ENCODE assay signal across 24 mouse cellular contexts in the genomic region with DNA sequence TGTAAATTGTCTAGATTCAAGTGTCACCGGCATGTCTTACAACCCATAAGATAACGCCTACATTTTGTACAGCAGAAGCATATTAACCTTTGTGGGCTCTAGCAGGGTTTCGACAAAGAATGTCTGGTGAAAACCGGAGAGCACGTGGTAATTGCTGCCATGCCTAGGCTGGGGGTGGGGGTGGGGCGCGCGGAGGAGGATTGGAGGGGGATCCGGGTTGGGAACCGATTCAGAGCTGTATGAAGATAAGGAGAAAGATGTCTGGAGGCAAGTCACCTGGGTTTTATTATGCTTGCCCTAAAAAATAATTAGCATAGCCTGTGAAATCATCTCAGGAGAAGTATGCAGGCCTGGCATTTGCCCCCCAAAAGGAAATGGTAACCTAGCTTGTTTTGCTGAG.
DNase-seq lines count a peak whose midpoint lies in the region; ATAC-seq lines count a peak whose summit lies in the region.
"Had no signal": no experiment of that assay in that cellular context is flagged by ENCODE, and none has a peak within 500 bp of the region (broad histone marks: within the 10 kb centered on the region; RNA-seq: fewer than 3 reads in every experiment).

No protein-coding gene starts in this region.

- peak overlapping the region; percentile 85 for H3K27ac ChIP-seq in embryonic facial prominence, embryonic 10.5 days (replicated peaks)
- H3K27ac ChIP-seq in embryonic facial prominence, embryonic 14.5 days (replicated peaks; ENCODE audit: low read depth, low read length) = no peak overlapping the region
- no peak overlapping the region for H3K27ac ChIP-seq in limb, embryonic 12.5 days
- H3K27ac ChIP-seq: embryonic facial prominence, embryonic 15.5 days; forebrain, embryonic 12.5 days; heart, adult 2 months; heart, embryonic 15.5 days; hindbrain, embryonic 13.5 days; hindbrain, postnatal 0 days had no signal

- H3K4me2 ChIP-seq in embryonic facial prominence, embryonic 14.5 days (ENCODE audit: low read depth, low read length) = no peak overlapping the region
- H3K4me2 ChIP-seq in limb, embryonic 12.5 days = peak overlapping the region; percentile 5; the same call in 1 of the 2 replicates
- H3K4me2 ChIP-seq: embryonic facial prominence, embryonic 15.5 days; forebrain, embryonic 12.5 days; heart, embryonic 11.5 days; heart, embryonic 15.5 days; hindbrain, embryonic 13.5 days had no signal

- peaks cover 7% of the 10 kb centered on the region; the same call in 1 of the 2 replicates for H3K27me3 ChIP-seq in embryonic facial prominence, embryonic 10.5 days (replicated peaks; ENCODE audit: low read depth, poor library complexity, severe bottlenecking)
- no peaks in the 10 kb centered on the region for H3K27me3 ChIP-seq in embryonic facial prominence, embryonic 14.5 days (replicated peaks; ENCODE audit: control insufficient read depth, insufficient read depth, low read length)
- H3K27me3 ChIP-seq in limb, embryonic 12.5 days = peaks cover 4% of the 10 kb centered on the region; the same call in 1 of the 2 replicates
- H3K27me3 ChIP-seq: embryonic facial prominence, embryonic 15.5 days; forebrain, embryonic 12.5 days; heart, embryonic 15.5 days had no signal

- no peak overlapping the region for H3K9ac ChIP-seq in embryonic facial prominence, embryonic 14.5 days (ENCODE audit: low read depth, low read length)
- H3K9ac ChIP-seq in limb, embryonic 12.5 days (replicated peaks) = no peak overlapping the region
- H3K9ac ChIP-seq: embryonic facial prominence, embryonic 15.5 days; forebrain, embryonic 12.5 days; heart, embryonic 15.5 days; hindbrain, embryonic 13.5 days had no signal

- ATAC-seq in embryonic facial prominence, embryonic 14.5 days (ENCODE audit: low read depth) = no peak
- no peak for ATAC-seq in limb, embryonic 12.5 days (ENCODE audit: insufficient number of reproducible peaks, insufficient read depth, low FRiP score, low TSS enrichment, low read depth)
- ATAC-seq: CD4-positive, CD25-positive, alpha-beta regulatory T cell, adult 4 months; hindbrain, postnatal 0 days had no signal

- intact Hi-C loops in left cerebral cortex, postnatal 14 days (cut with DNase I) = no loop called here

- H3K36me3 ChIP-seq in embryonic facial prominence, embryonic 10.5 days (replicated peaks) = no peaks in the 10 kb centered on the region
- no peaks in the 10 kb centered on the region for H3K36me3 ChIP-seq in embryonic facial prominence, embryonic 14.5 days (ENCODE audit: control insufficient read depth, insufficient read depth, low read length)
- no peaks in the 10 kb centered on the region for H3K36me3 ChIP-seq in limb, embryonic 12.5 days
- H3K36me3 ChIP-seq: embryonic facial prominence, embryonic 15.5 days; forebrain, embryonic 12.5 days; G1E; heart, embryonic 15.5 days; hindbrain, embryonic 13.5 days had no signal

- DNase-seq in brain, adult 2 months (ENCODE audit: low read depth, low spot score) = peak; percentile 8
- DNase-seq in embryonic facial prominence, embryonic 10.5 days (ENCODE audit: low spot score) = peak; percentile 81
- peak; percentile 19 for DNase-seq in embryonic facial prominence, embryonic 14.5 days (ENCODE audit: low spot score)
- DNase-seq in cerebellum, postnatal 14 days = no peak
- DNase-seq in left cerebral cortex, postnatal 14 days (ENCODE audit: low spot score in 2 of 2) = no peak
- DNase-seq: adrenal gland, adult 8-10 months; adrenal gland, postnatal 36 days; cerebellum, adult 11 months; cerebellum, adult 8-10 months; cerebellum, postnatal 25 days; gastrocnemius, postnatal 10 days; heart, adult 2 months; heart, postnatal 14 days; kidney, adult 11 months had no signal

- H3K4me1 ChIP-seq in embryonic facial prominence, embryonic 10.5 days = peaks cover 38% of the 10 kb centered on the region
- H3K4me1 ChIP-seq in embryonic facial prominence, embryonic 14.5 days (ENCODE audit: control insufficient read depth, insufficient read depth, low read length) = peaks cover 15% of the 10 kb centered on the region; the same call in 1 of the 2 replicates
- H3K4me1 ChIP-seq in limb, embryonic 12.5 days (replicated peaks) = peaks cover 22% of the 10 kb centered on the region
- H3K4me1 ChIP-seq: heart, embryonic 15.5 days had no signal

- H3K9me3 ChIP-seq in embryonic facial prominence, embryonic 10.5 days = no peaks in the 10 kb centered on the region
- H3K9me3 ChIP-seq in embryonic facial prominence, embryonic 14.5 days (ENCODE audit: control insufficient read depth, low read length) = no peaks in the 10 kb centered on the region
- H3K9me3 ChIP-seq in limb, embryonic 12.5 days = 0 out of 2 replicates have a peak, but pooled peaks cover 3% of the 10 kb centered on the region
- H3K9me3 ChIP-seq: embryonic facial prominence, embryonic 15.5 days; forebrain, embryonic 12.5 days; G1E; heart, embryonic 15.5 days; hindbrain, embryonic 13.5 days had no signal

- WGBS in embryonic facial prominence, embryonic 10.5 days = 36% methylated on average over 10 of the region's 10 CpGs
- 22% methylated on average over 10 of the region's 10 CpGs for WGBS in embryonic facial prominence, embryonic 14.5 days
- WGBS in limb, embryonic 12.5 days = 25% methylated on average over 10 of the region's 10 CpGs

- no peak overlapping the region for H3K4me3 ChIP-seq in embryonic facial prominence, embryonic 10.5 days
- H3K4me3 ChIP-seq in embryonic facial prominence, embryonic 14.5 days (ENCODE audit: low read depth, low read length) = no peak overlapping the region
- no peak overlapping the region for H3K4me3 ChIP-seq in limb, embryonic 12.5 days (replicated peaks)
- H3K4me3 ChIP-seq: embryonic facial prominence, embryonic 15.5 days; erythroblast, embryonic 14.5 days; forebrain, embryonic 12.5 days; heart, adult 2 months; heart, embryonic 15.5 days; hindbrain, embryonic 13.5 days had no signal

Comparison
In these comparisons a context has a peak if more than half of its experiments do, and no peak if none do; other contexts are left out.
1. DNase-seq: peak in brain, adult 2 months (single experiment), embryonic facial prominence, embryonic 10.5 days (single experiment) and embryonic facial prominence, embryonic 14.5 days (single experiment); none in cerebellum, postnatal 14 days (0 of 2) and left cerebral cortex, postnatal 14 days (0 of 2).